Mouse (Mus musculus) hindbrain, embryonic 15.5 days (tissue): ENCODE measurements at regions not wholly inside any gene's neighbourhood (a gene's known extent, or its start where the extent isn't known, plus 50 kb on each side); places are given as distances from the start of the nearest gene placed in this dataset.

Source experiments
- ATAC-seq: fragments of 200-750 bp; cut with Nextera tagmentation; 2 replicates; pipeline ENCODE4 v1.8.0; 2017; ENCODE audit warnings: low read depth, moderate number of reproducible peaks, moderate TSS enrichment; ENCODE audit not compliant: low FRiP score
- H3K27ac ChIP-seq: fragments of 300-500 bp; sonication (generic); replicated peaks from 2 replicates; pipeline ENCODE4 v1.5.1; 2015; ENCODE audit warnings: mild to moderate bottlenecking, inconsistent platforms
- H3K27me3 ChIP-seq: fragments of 300-500 bp; sonication (generic); 2 replicates; pipeline ENCODE4 v1.6.1; 2015; ENCODE audit warnings: control low read depth, inconsistent platforms
- H3K36me3 ChIP-seq: fragments of 300-500 bp; sonication (generic); 2 replicates; pipeline ENCODE4 v1.6.1; 2015; ENCODE audit warnings: control low read depth, inconsistent platforms
- H3K4me1 ChIP-seq: fragments of 300-500 bp; sonication (generic); replicated peaks from 2 replicates; pipeline ENCODE4 v1.6.1; 2015; ENCODE audit warnings: control low read depth, inconsistent platforms
- H3K4me2 ChIP-seq: fragments of 300-500 bp; sonication (generic); 2 replicates; pipeline ENCODE4 v1.6.1; 2015; ENCODE audit warnings: moderate library complexity, mild to moderate bottlenecking, inconsistent platforms
- H3K4me3 ChIP-seq: fragments of 300-500 bp; sonication (generic); 2 replicates; pipeline ENCODE4 v1.5.1; 2015; ENCODE audit warnings: mild to moderate bottlenecking, inconsistent platforms
- H3K9ac ChIP-seq: fragments of 300-500 bp; sonication (generic); 2 replicates; pipeline ENCODE4 v1.6.1; 2015; ENCODE audit warnings: inconsistent platforms
- H3K9me3 ChIP-seq: fragments of 300-500 bp; sonication (generic); 2 replicates; pipeline ENCODE4 v1.6.1; 2016; ENCODE audit warnings: control low read depth, inconsistent platforms
- WGBS: fragments of 180-500 bp; shearing (Covaris S2); methylation state at CpG from one replicate; pipeline ENCODE4 v1.1.7; 2015; 5-methylcytosine and 5-hydroxymethylcytosine counted together

DNA sequence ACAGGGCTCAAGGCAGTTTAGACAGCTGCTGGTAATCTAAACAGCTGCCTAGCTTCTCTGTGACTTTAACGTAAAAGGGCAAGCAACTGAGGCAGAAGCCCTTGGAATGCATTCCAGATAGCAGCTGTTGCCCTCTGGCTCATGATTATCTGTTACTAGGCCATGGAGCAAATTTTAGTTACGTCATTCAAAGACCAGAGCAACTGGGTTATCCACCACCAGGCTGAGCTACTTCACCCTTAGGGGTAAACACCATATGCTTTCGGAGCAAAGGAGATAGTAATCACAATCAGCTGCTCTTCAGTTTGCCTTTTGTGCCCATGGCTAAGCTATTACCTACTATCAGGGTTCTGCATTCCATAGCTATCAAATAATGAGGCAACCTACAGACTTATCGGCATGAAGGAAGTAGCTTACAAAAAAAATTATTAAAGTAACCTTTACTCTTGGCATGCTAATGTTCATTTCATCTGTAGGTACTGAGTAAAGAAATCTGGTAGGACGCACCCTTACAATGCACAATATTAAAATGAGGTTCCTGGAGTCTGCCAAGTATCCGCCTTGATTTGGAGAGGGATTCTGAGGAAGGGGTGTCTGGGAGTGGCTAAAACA is 212.2 kb downstream of the Car2 start:
- 82% methylated on average over 6 of the region's 6 CpGs for WGBS
- H3K4me1 ChIP-seq, result no peaks in the 10 kb centered on the region
- no peaks in the 10 kb centered on the region for H3K9me3 ChIP-seq
- H3K27ac ChIP-seq, result no peak overlapping the region
- no peak for ATAC-seq
- no peak overlapping the region for H3K9ac ChIP-seq
- H3K27me3 ChIP-seq, result no peaks in the 10 kb centered on the region
- no peaks in the 10 kb centered on the region for H3K36me3 ChIP-seq
- H3K4me3 ChIP-seq, result no peak overlapping the region
- H3K4me2 ChIP-seq, result no peak overlapping the region

DNA sequence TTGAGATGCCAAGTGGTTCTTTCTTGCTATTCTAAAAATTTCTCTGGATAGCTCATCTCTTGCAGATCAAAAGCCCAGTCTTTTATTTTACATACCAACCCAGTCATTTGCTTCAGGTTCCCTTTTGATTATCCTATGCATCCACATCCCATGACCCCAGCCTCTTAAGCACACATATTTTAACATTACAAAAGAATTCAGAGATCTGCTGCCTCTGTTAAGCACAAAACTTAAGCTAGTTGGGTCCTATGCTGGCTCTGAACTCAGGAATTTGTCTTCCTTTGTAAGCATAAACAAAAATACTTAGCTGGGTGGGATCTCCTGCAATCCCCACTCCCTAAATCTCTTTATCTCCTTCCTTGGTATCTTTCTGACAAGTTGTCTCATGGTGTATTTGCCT is 212.9 kb downstream of the Car2 start:
- H3K27me3 ChIP-seq, result no peaks in the 10 kb centered on the region
- H3K36me3 ChIP-seq, result no peaks in the 10 kb centered on the region
- no peak overlapping the region for H3K4me2 ChIP-seq
- no peak overlapping the region for H3K9ac ChIP-seq
- no peaks in the 10 kb centered on the region for H3K9me3 ChIP-seq
- no peak overlapping the region for H3K4me3 ChIP-seq
- ATAC-seq, result no peak
- no peaks in the 10 kb centered on the region for H3K4me1 ChIP-seq
- H3K27ac ChIP-seq, result no peak overlapping the region

DNA sequence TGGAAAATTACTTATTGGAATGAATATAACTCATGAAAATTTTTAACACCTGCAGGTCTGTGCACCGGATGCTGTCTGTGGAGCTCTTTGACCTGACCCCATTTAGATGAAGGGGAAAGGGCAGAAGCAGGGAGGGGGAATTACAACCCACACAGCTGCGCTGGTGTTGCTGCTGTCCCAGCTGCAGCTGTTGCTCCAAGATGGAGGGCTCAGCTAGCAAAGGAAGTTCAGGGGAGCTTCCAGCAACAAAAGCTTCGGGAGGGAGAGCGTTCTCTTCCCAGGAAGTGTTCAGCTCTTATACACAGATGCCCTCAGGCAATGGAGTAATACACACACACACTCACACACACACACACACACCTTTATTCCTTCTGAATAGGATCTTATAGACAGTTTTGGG is 219.6 kb downstream of the Car2 start:
- H3K4me1 ChIP-seq, result no peaks in the 10 kb centered on the region
- ATAC-seq, result no peak
- no peak overlapping the region for H3K4me3 ChIP-seq
- WGBS, result 54% methylated on average over 4 of the region's 4 CpGs
- H3K4me2 ChIP-seq, result no peak overlapping the region
- H3K27me3 ChIP-seq, result no peaks in the 10 kb centered on the region
- H3K9me3 ChIP-seq, result no peaks in the 10 kb centered on the region
- no peak overlapping the region for H3K9ac ChIP-seq
- no peaks in the 10 kb centered on the region for H3K36me3 ChIP-seq
- H3K27ac ChIP-seq, result no peak overlapping the region

DNA sequence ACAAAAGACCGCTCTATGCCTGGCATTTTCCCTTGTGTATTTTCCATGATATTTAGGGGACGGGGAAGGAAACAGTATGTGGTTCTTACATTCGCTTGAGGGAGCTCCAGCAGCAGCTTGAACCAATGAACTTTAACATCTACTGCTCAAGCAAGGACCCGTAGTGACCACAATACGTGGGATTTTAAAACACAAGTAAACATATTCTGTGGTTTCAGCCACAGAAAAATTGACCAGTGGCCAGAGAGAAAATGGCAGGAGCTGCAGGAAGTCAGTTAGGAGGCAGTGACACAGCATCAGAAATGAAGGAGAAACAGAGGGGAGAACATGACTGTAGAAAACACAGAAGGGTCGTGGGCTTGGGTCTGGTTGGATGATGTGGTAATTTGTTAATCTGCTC is 220.2 kb downstream of the Car2 start:
- no peaks in the 10 kb centered on the region for H3K9me3 ChIP-seq
- H3K9ac ChIP-seq, result no peak overlapping the region
- ATAC-seq, result no peak
- no peak overlapping the region for H3K27ac ChIP-seq
- H3K36me3 ChIP-seq, result no peaks in the 10 kb centered on the region
- no peaks in the 10 kb centered on the region for H3K27me3 ChIP-seq
- H3K4me1 ChIP-seq, result no peaks in the 10 kb centered on the region
- no peak overlapping the region for H3K4me3 ChIP-seq
- no peak overlapping the region for H3K4me2 ChIP-seq
- WGBS, result 87% methylated on average over 6 of the region's 6 CpGs

DNA sequence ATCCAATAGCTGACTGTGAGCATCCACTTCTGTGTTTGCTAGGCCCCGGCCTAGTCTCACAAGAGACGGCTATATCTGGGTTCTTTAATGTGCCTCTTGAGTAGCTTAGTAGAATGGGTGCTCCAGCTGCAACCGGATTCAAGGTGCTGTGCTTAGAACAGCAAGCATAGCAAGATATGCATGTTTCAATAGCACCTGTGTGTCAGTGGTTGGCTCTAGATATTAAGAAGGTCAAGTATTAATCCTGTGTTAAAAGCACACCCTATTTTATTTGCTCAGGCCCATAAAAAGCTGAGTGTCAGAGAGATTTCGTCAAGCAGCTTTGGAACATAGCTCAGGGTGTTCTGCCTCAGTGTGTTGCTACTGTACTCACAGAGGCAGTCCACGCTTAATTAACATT is 221.2 kb downstream of the Car2 start:
- no peaks in the 10 kb centered on the region for H3K27me3 ChIP-seq
- no peak overlapping the region for H3K4me3 ChIP-seq
- no peaks in the 10 kb centered on the region for H3K36me3 ChIP-seq
- no peak overlapping the region for H3K27ac ChIP-seq
- WGBS, result 91% methylated on average over 5 of the region's 5 CpGs
- ATAC-seq, result no peak
- H3K4me1 ChIP-seq, result no peaks in the 10 kb centered on the region
- H3K9me3 ChIP-seq, result no peaks in the 10 kb centered on the region
- H3K4me2 ChIP-seq, result no peak overlapping the region
- H3K9ac ChIP-seq, result no peak overlapping the region

DNA sequence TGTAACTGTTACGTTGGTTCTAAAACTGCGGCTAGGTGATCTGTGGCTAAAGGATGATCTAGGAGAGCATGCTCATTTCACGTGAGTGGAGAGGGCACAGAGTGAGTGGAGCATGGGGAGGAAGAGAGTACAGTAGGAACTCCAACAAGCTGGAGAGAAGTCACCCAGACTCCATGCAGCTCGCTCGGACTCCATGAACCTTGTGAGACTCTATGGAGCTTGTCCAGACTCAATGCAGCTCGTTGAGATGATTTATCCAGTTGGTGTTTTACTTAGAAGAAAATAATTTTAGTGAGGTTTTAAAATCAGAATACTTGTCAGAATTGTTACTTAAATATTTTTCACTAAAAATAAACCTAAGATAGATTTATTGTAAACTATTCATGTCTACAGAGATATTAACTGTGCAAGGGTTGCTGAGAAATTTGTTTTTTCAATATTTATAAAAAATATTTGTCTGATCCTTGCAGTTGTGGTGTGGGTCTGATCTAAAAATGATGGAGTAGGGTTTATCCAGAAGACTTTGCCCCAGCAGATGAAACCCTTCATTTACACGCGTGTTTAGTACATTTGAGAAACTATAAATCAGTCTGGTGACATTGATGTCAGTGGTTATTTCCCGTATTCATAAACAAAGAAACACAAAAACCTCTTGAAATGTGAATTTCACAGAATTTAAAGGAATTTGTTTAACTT is 222.3 kb downstream of the Car2 start:
- Histone ChIP-seq H3K27ac (no peak overlapping the region), H3K36me3 (no peaks in the 10 kb centered on the region), H3K9me3 (no peaks in the 10 kb centered on the region), H3K4me3 (no peak overlapping the region), H3K27me3 (no peaks in the 10 kb centered on the region), H3K4me1 (no peaks in the 10 kb centered on the region), H3K9ac (no peak overlapping the region), H3K4me2 (no peak overlapping the region)
- no peak for ATAC-seq
- WGBS, result 90% methylated on average over 9 of the region's 9 CpGs

DNA sequence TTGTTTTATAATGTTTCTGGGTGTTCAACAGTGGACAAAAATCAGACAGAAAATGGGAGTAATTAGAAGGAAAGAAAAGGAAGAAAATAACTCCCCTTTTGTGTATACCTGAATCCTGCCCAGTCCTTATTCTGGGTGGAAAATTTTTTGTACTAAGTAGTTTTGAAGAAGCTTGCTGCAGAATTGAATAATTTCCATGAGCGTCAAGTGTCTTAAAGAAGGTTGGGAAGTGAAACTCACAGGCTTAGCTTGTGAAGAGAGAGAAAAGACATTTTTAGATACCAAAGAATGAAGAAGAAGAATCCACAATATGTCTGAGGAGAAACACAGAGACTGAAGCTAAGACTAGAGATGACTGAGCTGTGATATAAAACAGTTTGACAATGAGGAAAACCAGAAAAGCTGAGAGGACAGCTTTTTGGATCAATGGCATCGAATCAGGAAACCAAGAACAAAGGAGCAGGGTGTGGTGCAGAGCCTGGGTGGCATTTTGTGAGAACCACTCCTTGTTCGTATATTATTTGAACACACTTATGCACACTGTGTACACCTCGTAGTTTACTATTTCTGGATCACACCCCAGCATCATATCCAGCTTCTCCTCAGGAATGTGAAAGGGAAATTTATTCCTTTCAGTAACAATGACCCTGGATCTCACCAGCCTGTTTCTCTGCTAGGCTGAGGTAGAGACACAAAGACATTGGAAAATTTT is 221.9 kb downstream of the Gm9733 start:
- H3K4me3 ChIP-seq, result no peak overlapping the region
- no peaks in the 10 kb centered on the region for H3K36me3 ChIP-seq
- no peaks in the 10 kb centered on the region for H3K9me3 ChIP-seq
- no peak overlapping the region for H3K4me2 ChIP-seq
- H3K4me1 ChIP-seq, result no peaks in the 10 kb centered on the region
- no peak for ATAC-seq
- WGBS, result 78% methylated on average over 4 of the region's 4 CpGs
- no peaks in the 10 kb centered on the region for H3K27me3 ChIP-seq
- H3K27ac ChIP-seq, result no peak overlapping the region
- H3K9ac ChIP-seq, result no peak overlapping the region

DNA sequence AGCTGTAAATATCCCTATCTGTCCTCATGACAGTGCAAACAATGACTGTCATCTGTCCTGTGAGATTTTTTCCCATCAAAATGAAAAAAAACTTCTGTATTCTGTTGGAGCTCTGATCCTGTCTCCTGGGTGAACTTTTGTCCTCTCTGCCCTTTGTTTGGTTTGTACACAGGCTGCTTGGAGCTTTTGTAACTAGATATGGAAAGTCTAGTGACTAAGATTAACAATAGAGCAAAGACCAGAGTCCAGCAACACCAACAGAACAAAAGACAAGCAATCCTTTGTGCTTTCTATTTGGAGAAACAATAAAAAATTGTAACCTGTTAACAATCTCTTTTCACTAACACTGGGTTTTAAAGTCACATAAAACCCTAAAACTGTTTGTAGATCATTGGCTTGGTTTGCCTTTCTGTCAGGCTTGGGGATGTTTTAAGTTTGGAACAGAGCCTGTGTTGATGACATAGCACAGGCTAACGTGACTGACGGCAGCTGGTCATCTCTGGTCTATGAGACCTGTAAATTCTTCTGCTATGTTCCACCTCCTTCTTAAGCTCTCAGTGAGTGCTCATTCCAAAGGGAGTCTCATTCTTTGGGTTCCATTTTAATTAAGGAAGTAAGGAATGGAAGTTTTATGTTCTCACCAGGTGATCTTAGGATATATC is 219.8 kb downstream of the Gm9733 start:
- no peaks in the 10 kb centered on the region for H3K36me3 ChIP-seq
- no peak overlapping the region for H3K4me3 ChIP-seq
- no peak overlapping the region for H3K4me2 ChIP-seq
- H3K4me1 ChIP-seq, result no peaks in the 10 kb centered on the region
- H3K9ac ChIP-seq, result no peak overlapping the region
- no peaks in the 10 kb centered on the region for H3K27me3 ChIP-seq
- no peak for ATAC-seq
- H3K9me3 ChIP-seq, result no peaks in the 10 kb centered on the region
- no peak overlapping the region for H3K27ac ChIP-seq
- 21% methylated on average over 2 of the region's 2 CpGs for WGBS

DNA sequence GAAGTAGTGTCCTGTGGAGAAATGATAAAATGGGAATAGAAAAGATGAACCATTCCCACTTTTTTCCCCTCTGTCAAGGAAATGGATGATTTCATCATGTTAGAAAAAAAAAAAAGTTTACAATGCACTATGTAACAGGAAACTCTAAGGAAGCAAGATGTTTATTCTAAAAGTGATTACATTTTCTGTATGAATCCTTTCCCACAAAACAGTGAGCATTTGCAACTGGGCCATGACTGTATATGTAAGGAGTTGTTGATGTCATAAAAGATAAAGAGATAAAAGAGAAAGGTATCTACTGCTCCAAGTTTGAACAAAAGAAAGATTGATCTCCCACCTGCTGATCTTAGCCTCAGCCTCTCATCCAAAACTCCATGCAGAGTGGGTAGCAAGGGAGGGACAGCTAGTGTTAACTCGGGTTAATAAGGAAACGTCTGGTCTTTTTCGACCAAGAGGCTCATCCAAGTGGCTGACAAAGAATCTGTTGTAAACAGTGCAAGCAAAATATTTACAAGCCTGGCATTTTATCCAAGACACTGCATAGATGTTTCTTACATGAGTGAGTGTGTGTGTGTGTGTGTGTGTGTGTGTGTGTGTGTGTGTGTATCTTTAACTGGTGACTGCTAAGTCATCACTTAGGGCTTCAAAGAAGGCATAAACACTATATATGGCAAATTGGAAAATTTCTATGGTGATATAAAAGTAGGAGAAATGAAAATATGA is 213.3 kb downstream of the Gm9733 start:
- H3K27ac ChIP-seq, result no peak overlapping the region
- no peak overlapping the region for H3K9ac ChIP-seq
- H3K36me3 ChIP-seq, result no peaks in the 10 kb centered on the region
- H3K4me2 ChIP-seq, result no peak overlapping the region
- WGBS, result 30% methylated on average over 3 of the region's 3 CpGs
- H3K27me3 ChIP-seq, result no peaks in the 10 kb centered on the region
- H3K4me1 ChIP-seq, result no peaks in the 10 kb centered on the region
- H3K9me3 ChIP-seq, result no peaks in the 10 kb centered on the region
- no peak overlapping the region for H3K4me3 ChIP-seq
- no peak for ATAC-seq

DNA sequence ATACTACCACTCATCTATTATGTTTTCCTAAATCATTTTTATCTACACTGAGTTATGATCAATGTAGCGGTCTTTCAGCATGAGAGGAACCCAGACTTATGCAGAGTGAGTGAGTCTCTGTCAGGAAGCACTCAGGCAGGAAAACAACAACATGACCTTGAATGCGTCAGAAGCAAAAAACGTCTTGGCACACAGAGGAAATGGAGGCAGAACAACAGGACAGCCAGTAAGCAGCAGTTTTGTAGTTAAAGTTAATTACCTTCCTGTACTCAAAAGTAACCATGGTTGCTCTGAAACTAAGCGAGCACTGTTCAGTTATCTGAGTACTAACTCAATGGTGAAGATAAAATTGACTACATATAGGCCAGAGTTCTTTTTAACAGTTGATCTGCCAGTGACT is 205.4 kb downstream of the Gm9733 start:
- Histone ChIP-seq H3K36me3 (no peaks in the 10 kb centered on the region), H3K27me3 (no peaks in the 10 kb centered on the region), H3K27ac (no peak overlapping the region), H3K4me1 (no peaks in the 10 kb centered on the region), H3K4me3 (no peak overlapping the region), H3K9me3 (no peaks in the 10 kb centered on the region), H3K4me2 (no peak overlapping the region), H3K9ac (no peak overlapping the region)
- WGBS, result 70% methylated on average over 4 of the region's 4 CpGs
- ATAC-seq, result no peak

DNA sequence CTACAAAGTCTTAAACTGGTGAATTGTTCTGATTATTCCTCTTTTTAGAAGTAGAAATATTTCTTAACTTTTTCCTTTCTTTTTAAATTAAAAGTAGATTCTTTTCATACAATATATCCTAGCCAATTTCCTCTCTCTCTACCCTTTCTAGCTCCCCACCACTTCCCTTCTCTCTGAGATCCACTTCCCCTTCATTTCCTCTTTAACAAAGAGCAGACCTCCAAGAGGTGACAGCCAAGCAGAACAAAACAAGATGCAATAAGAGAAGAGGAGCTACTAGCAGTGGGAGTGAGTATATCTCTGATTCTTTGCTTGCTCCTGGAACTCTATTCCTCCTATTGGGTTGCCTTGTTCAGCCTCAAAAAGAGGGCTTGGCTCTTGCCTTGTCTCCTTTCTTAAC is 203.7 kb downstream of the Gm9733 start:
- H3K4me2 ChIP-seq, result no peak overlapping the region
- no peak overlapping the region for H3K9ac ChIP-seq

DNA sequence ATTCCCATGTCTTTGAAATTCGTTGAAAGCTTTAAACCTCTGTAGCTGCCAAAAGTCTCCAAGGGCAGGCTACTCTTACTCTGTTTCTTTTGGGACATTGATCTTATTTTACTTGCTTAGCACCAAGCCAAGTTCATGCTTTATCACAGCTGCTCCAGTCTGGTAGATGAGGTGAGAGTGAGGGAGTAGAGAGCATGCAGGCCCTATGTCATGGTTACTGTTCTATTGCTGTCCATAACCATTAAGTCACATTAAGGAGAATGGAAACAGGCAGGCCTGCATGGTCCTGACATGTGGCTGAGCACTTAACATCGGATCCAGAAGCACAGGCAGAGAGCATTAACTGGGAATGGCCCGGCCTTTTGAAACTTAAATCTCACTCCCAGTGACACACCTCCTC is 203.1 kb downstream of the Gm9733 start:
- Histone ChIP-seq H3K27ac (no peak overlapping the region), H3K4me3 (no peak overlapping the region), H3K27me3 (no peaks in the 10 kb centered on the region), H3K9me3 (no peaks in the 10 kb centered on the region), H3K4me2 (no peak overlapping the region), H3K9ac (no peak overlapping the region), H3K4me1 (no peaks in the 10 kb centered on the region), H3K36me3 (no peaks in the 10 kb centered on the region)
- no peak for ATAC-seq
- WGBS, result 83% methylated on average over 3 of the region's 3 CpGs

More for the DNA sequence above, 203.7 kb downstream of the Gm9733 start:
- Histone ChIP-seq H3K9me3 (no peaks in the 10 kb centered on the region), H3K27me3 (no peaks in the 10 kb centered on the region), H3K4me3 (no peak overlapping the region), H3K36me3 (no peaks in the 10 kb centered on the region), H3K27ac (no peak overlapping the region), H3K4me1 (no peaks in the 10 kb centered on the region)
- ATAC-seq, result no peak
